Comparison of ENCODE assay signal across 9 mouse cellular contexts in genomic region chr7:25246079-25246758, GRCm38 (mm10). TPM values are rescaled to one million over a fixed set of nuclear protein-coding genes. Genes with fewer than 3 reads are reported as not detected.
A peak's percentile ranks its signal among the peaks of the same experiment; 100 is the strongest.
DNase-seq lines count a peak whose midpoint lies in the region; ATAC-seq and TF ChIP-seq lines count a peak whose summit lies in the region.
"Had no signal": no experiment of that assay in that cellular context is flagged by ENCODE, and none has a peak within 500 bp of the region (broad histone marks: within the 10 kb centered on the region; RNA-seq: fewer than 3 reads in every experiment).

No protein-coding gene starts in this region.

- peak overlapping the region; percentile 95 for H3K4me2 ChIP-seq in lung, embryonic 16.5 days (ENCODE audit: low read depth, low read length)

- peak overlapping the region; percentile 97 for H3K4me3 ChIP-seq in layer of hippocampus, adult 2 months
- peak overlapping the region; percentile 98 for H3K4me3 ChIP-seq in lung, embryonic 16.5 days (ENCODE audit: low read length)

- peak overlapping the region; percentile 99 for H3K27ac ChIP-seq in layer of hippocampus, adult 2 months
- peak overlapping the region; percentile 99 for H3K27ac ChIP-seq in lung, embryonic 16.5 days (ENCODE audit: low read length)

- no peak for ATAC-seq in lung, embryonic 16.5 days (ENCODE audit: low read depth)
- ATAC-seq: Patski had no signal

- no peak for TF ChIP-seq CTCF in layer of hippocampus, adult 2 months (conservative IDR thresholded peaks at IDR 0.05)

- peak overlapping the region; percentile 97 for H3K9ac ChIP-seq in lung, embryonic 16.5 days (ENCODE audit: low read length)

- 29% methylated on average over 20 of the region's 20 CpGs for WGBS in lung, embryonic 16.5 days

- peak; percentile 61 to 68 for DNase-seq in left cerebral cortex, adult 18-20 months (ENCODE audit: low spot score in 2 of 2)
- no peak for DNase-seq in left cerebral cortex, adult 11 months (ENCODE audit: low spot score)
- DNase-seq in cerebellum, postnatal 25 days, result peak; percentile 54 to 74
- peak; percentile 74 to 78 for DNase-seq in heart, postnatal 10 days
- DNase-seq in layer of hippocampus, adult 2 months (ENCODE audit: low spot score in 2 of 2), result peak; percentile 74 to 82
- no peak for DNase-seq in urinary bladder, postnatal 14 days (ENCODE audit: low spot score)
- no peak for DNase-seq in embryo, embryonic 10 days (ENCODE audit: low spot score)

- H3K9me3 ChIP-seq in lung, embryonic 16.5 days (ENCODE audit: control insufficient read depth, low read length), result no peaks in the 10 kb centered on the region

- peaks cover 34% of the 10 kb centered on the region for H3K4me1 ChIP-seq in lung, embryonic 16.5 days (replicated peaks; ENCODE audit: control insufficient read depth, insufficient read depth, low read length)

- no peaks in the 10 kb centered on the region for H3K27me3 ChIP-seq in lung, embryonic 16.5 days (ENCODE audit: control insufficient read depth, insufficient read depth, low read depth, low read length)
- H3K27me3 ChIP-seq: Patski had no signal

- peaks cover 18% of the 10 kb centered on the region for H3K36me3 ChIP-seq in lung, embryonic 16.5 days (ENCODE audit: control insufficient read depth, insufficient read depth, low read length)

- intact Hi-C loops in heart, postnatal 10 days (cut with DNase I), result loop anchor here (2.0 kb wide), 1 partner anchor 71 kb away; the partner anchor contains the start of gene Megf8

RNA-seq across cellular contexts. Expression of gene Erf, which starts 4.3 kb away (rescaled TPM):
- 10 to 100 TPM; 60.8 to 65.2 TPM for total RNA-seq in left cerebral cortex, adult 18-20 months (2021)
- total RNA-seq in heart, postnatal 10 days (2021), result 10 to 100 TPM; 38.6 to 42.2 TPM
- 10 to 100 TPM; 40.3 to 45.1 TPM for total RNA-seq in layer of hippocampus, adult 2 months (2021)
- 10.5 and 13.6 TPM in 2 replicates for polyA plus RNA-seq in lung, embryonic 16.5 days (2015; fragmentation: Nextera tagmentation; extraction: Ambion mirVana)

RNA-seq across cellular contexts. Expression of gene Gsk3a, which starts 8.6 kb away (rescaled TPM):
- 100 to 1,000 TPM; 215 to 224 TPM for total RNA-seq in left cerebral cortex, adult 18-20 months (2021)
- total RNA-seq in heart, postnatal 10 days (2021), result 10 to 100 TPM; 69.7 to 72.0 TPM
- 100 to 1,000 TPM; 206 to 220 TPM for total RNA-seq in layer of hippocampus, adult 2 months (2021)
- polyA plus RNA-seq in lung, embryonic 16.5 days (2015; fragmentation: Nextera tagmentation; extraction: Ambion mirVana), result 7.1 and 8.2 TPM in 2 replicates

RNA-seq across cellular contexts. Expression of gene Cic, which starts 21.3 kb away (rescaled TPM):
- 100 to 1,000 TPM; 212 to 225 TPM for total RNA-seq in left cerebral cortex, adult 18-20 months (2021)
- total RNA-seq in heart, postnatal 10 days (2021), result 10 to 100 TPM; 88.4 to 90.5 TPM
- total RNA-seq in layer of hippocampus, adult 2 months (2021), result 100 to 1,000 TPM; 218 to 225 TPM
- 23.5 and 28.9 TPM in 2 replicates for polyA plus RNA-seq in lung, embryonic 16.5 days (2015; fragmentation: Nextera tagmentation; extraction: Ambion mirVana)

RNA-seq across cellular contexts. Expression of gene Zfp526, which starts 25.0 kb away (rescaled TPM):
- 10 to 100 TPM; 10.6 to 11.4 TPM for total RNA-seq in left cerebral cortex, adult 18-20 months (2021)
- 10 to 100 TPM in 1 of 2 experiments, 1 to 10 TPM in 1; 8.7 to 11.4 TPM for total RNA-seq in heart, postnatal 10 days (2021)
- total RNA-seq in layer of hippocampus, adult 2 months (2021), result 10 to 100 TPM; 10.5 to 12.7 TPM
- polyA plus RNA-seq in lung, embryonic 16.5 days (2015; fragmentation: Nextera tagmentation; extraction: Ambion mirVana), result 2.3 and 2.5 TPM in 2 replicates

RNA-seq across cellular contexts. Expression of gene Dedd2, which starts 25.8 kb away (rescaled TPM):
- 10 to 100 TPM; 24.2 to 26.7 TPM for total RNA-seq in left cerebral cortex, adult 18-20 months (2021)
- 10 to 100 TPM; 14.2 TPM for total RNA-seq in heart, postnatal 10 days (2021)
- 10 to 100 TPM; 23.7 to 24.1 TPM for total RNA-seq in layer of hippocampus, adult 2 months (2021)
- 9.0 and 9.5 TPM in 2 replicates for polyA plus RNA-seq in lung, embryonic 16.5 days (2015; fragmentation: Nextera tagmentation; extraction: Ambion mirVana)

Comparison
In these comparisons a context has a peak if more than half of its experiments do, and no peak if none do; other contexts are left out.
1. DNase-seq: peak in left cerebral cortex, adult 18-20 months (2 of 2), cerebellum, postnatal 25 days (2 of 2), heart, postnatal 10 days (2 of 2) and layer of hippocampus, adult 2 months (2 of 2); none in left cerebral cortex, adult 11 months (single experiment), urinary bladder, postnatal 14 days (single experiment) and embryo, embryonic 10 days (single experiment).